Mouse (Mus musculus): Measurements from ENCODE around the gene Gm2a. TPM values are rescaled to one million over a fixed set of nuclear protein-coding genes. Genes with fewer than 3 reads are reported as not detected.
"Not testable (repeated sequence)": the region's sequence is repeated elsewhere in the genome, so short reads cannot be mapped to it uniquely, and the experiment has no call there.

The Gm2a gene
- polyA plus RNA-seq, 1 experiment from 2014 or later = 236 TPM

GRCm38 (mm10) chr11:55079180-55079579, 18.7 kb upstream of the Gm2a start:
- no peak overlapping the region for H3K27ac ChIP-seq
- H3K36me3 ChIP-seq (ENCODE audit: inconsistent target) = no peaks in the 10 kb centered on the region
- H3K79me2 ChIP-seq (ENCODE audit: inconsistent target) = no peaks in the 10 kb centered on the region
- no peak overlapping the region for H3K4me3 ChIP-seq (ENCODE audit: inconsistent target)
- 88% methylated on average over 4 of the region's 4 CpGs for WGBS (ENCODE audit: missing documents)

GRCm38 (mm10) chr11:55081206-55081605, 16.7 kb upstream of the Gm2a start:
- Histone ChIP-seq H3K27ac (no peak overlapping the region), H3K4me3 (ENCODE audit: inconsistent target) (no peak overlapping the region), H3K79me2 (ENCODE audit: inconsistent target) (no peaks in the 10 kb centered on the region), H3K36me3 (ENCODE audit: inconsistent target) (no peaks in the 10 kb centered on the region)
- WGBS (ENCODE audit: missing documents) = 96% methylated on average over 9 of the region's 9 CpGs

- no peak overlapping the region for H3K27ac ChIP-seq
- no peaks in the 10 kb centered on the region for H3K79me2 ChIP-seq (ENCODE audit: inconsistent target)
- no peaks in the 10 kb centered on the region for H3K36me3 ChIP-seq (ENCODE audit: inconsistent target)
- WGBS (ENCODE audit: missing documents) = 72% methylated on average over 4 of the region's 4 CpGs
- H3K4me3 ChIP-seq (ENCODE audit: inconsistent target) = no peak overlapping the region
Measured at GRCm38 (mm10) chr11:55084629-55085028, 13.3 kb upstream of the Gm2a start.

- no peak overlapping the region for H3K27ac ChIP-seq
Measured at GRCm38 (mm10) chr11:55085396-55085795, 12.5 kb upstream of the Gm2a start.

GRCm38 (mm10) chr11:55087006-55087405, 10.9 kb upstream of the Gm2a start:
- Histone ChIP-seq H3K4me3 (ENCODE audit: inconsistent target) (no peak overlapping the region), H3K27ac (no peak overlapping the region), H3K79me2 (ENCODE audit: inconsistent target) (no peaks in the 10 kb centered on the region), H3K36me3 (ENCODE audit: inconsistent target) (no peaks in the 10 kb centered on the region)
- 30% methylated on average over 10 of the region's 10 CpGs for WGBS (ENCODE audit: missing documents)

More at GRCm38 (mm10) chr11:55085396-55085795, 12.5 kb upstream of the Gm2a start:
- 62% methylated on average over 5 of the region's 5 CpGs for WGBS (ENCODE audit: missing documents)
- Histone ChIP-seq H3K36me3 (ENCODE audit: inconsistent target) (no peaks in the 10 kb centered on the region), H3K79me2 (ENCODE audit: inconsistent target) (no peaks in the 10 kb centered on the region), H3K4me3 (ENCODE audit: inconsistent target) (no peak overlapping the region)

GRCm38 (mm10) chr11:55089892-55090291, 8.0 kb upstream of the Gm2a start:
- Histone ChIP-seq H3K36me3 (ENCODE audit: inconsistent target) (no peaks in the 10 kb centered on the region), H3K4me3 (ENCODE audit: inconsistent target) (no peak overlapping the region), H3K27ac (no peak overlapping the region), H3K79me2 (ENCODE audit: inconsistent target) (no peaks in the 10 kb centered on the region)
- 85% methylated on average over 2 of the region's 2 CpGs for WGBS (ENCODE audit: missing documents)

- H3K36me3 ChIP-seq (ENCODE audit: inconsistent target) = no peaks in the 10 kb centered on the region
- no peak overlapping the region for H3K4me3 ChIP-seq (ENCODE audit: inconsistent target)
- WGBS (ENCODE audit: missing documents) = 92% methylated on average over 6 of the region's 7 CpGs
- H3K27ac ChIP-seq = no peak overlapping the region
- H3K79me2 ChIP-seq (ENCODE audit: inconsistent target) = peaks cover 1% of the 10 kb centered on the region; the same call in 1 of the 2 replicates
Measured at GRCm38 (mm10) chr11:55093096-55093495, 4.8 kb upstream of the Gm2a start.

GRCm38 (mm10) chr11:55096296-55096695, 1.6 kb upstream of the Gm2a start:
- H3K36me3 ChIP-seq (ENCODE audit: inconsistent target); H3K4me3 ChIP-seq (ENCODE audit: inconsistent target); H3K27ac ChIP-seq: not testable (repeated sequence)
- peaks cover 33% of the 10 kb centered on the region for H3K79me2 ChIP-seq (ENCODE audit: inconsistent target)
- 77% methylated on average over 3 of the region's 4 CpGs for WGBS (ENCODE audit: missing documents)

- Histone ChIP-seq H3K4me3 (ENCODE audit: inconsistent target) (no peak overlapping the region), H3K27ac (peak overlapping the region; percentile 66), H3K36me3 (ENCODE audit: inconsistent target) (peaks cover 10% of the 10 kb centered on the region; the same call in 1 of the 2 replicates), H3K79me2 (ENCODE audit: inconsistent target) (peaks cover 39% of the 10 kb centered on the region)
- 27% methylated on average over 11 of the region's 11 CpGs for WGBS (ENCODE audit: missing documents)
Measured at GRCm38 (mm10) chr11:55096731-55097462, 1.0 kb upstream of the Gm2a start.

GRCm38 (mm10) chr11:55098189-55098915, 437 bp downstream of the Gm2a start:
- Histone ChIP-seq H3K4me3 (ENCODE audit: inconsistent target) (peak overlapping the region; percentile 67), H3K36me3 (ENCODE audit: inconsistent target) (peaks cover 11% of the 10 kb centered on the region; the same call in 1 of the 2 replicates), H3K27ac (peak overlapping the region; percentile 52), H3K79me2 (ENCODE audit: inconsistent target) (peaks cover 53% of the 10 kb centered on the region)
- 1% methylated on average over 23 of the region's 24 CpGs for WGBS (ENCODE audit: missing documents)

GRCm38 (mm10) chr11:55099019-55099771, 1.3 kb downstream of the Gm2a start:
- WGBS (ENCODE audit: missing documents) = 56% methylated on average over 8 of the region's 8 CpGs
- H3K27ac ChIP-seq = no peak overlapping the region
- peak overlapping the region; percentile 67 for H3K4me3 ChIP-seq (ENCODE audit: inconsistent target)
- H3K79me2 ChIP-seq (ENCODE audit: inconsistent target) = peaks cover 59% of the 10 kb centered on the region
- peaks cover 20% of the 10 kb centered on the region for H3K36me3 ChIP-seq (ENCODE audit: inconsistent target)

GRCm38 (mm10) chr11:55099868-55100267, 2.0 kb downstream of the Gm2a start:
- Histone ChIP-seq H3K27ac (no peak overlapping the region), H3K4me3 (ENCODE audit: inconsistent target) (no peak overlapping the region), H3K79me2 (ENCODE audit: inconsistent target) (peaks cover 59% of the 10 kb centered on the region), H3K36me3 (ENCODE audit: inconsistent target) (peaks cover 26% of the 10 kb centered on the region)
- 10% methylated on average over 4 of the region's 4 CpGs for WGBS (ENCODE audit: missing documents)

- Histone ChIP-seq H3K36me3 (ENCODE audit: inconsistent target) (peaks cover 27% of the 10 kb centered on the region), H3K4me3 (ENCODE audit: inconsistent target) (no peak overlapping the region), H3K79me2 (ENCODE audit: inconsistent target) (peaks cover 59% of the 10 kb centered on the region), H3K27ac (no peak overlapping the region)
- WGBS (ENCODE audit: missing documents) = 91% methylated on average over 3 of the region's 3 CpGs
Measured at GRCm38 (mm10) chr11:55102015-55102414, 4.1 kb downstream of the Gm2a start.

GRCm38 (mm10) chr11:55103229-55103628, 5.3 kb downstream of the Gm2a start:
- WGBS (ENCODE audit: missing documents) = 94% methylated on average over 3 of the region's 3 CpGs
- Histone ChIP-seq H3K36me3 (ENCODE audit: inconsistent target) (peaks cover 28% of the 10 kb centered on the region), H3K79me2 (ENCODE audit: inconsistent target) (peaks cover 57% of the 10 kb centered on the region), H3K4me3 (ENCODE audit: inconsistent target) (no peak overlapping the region), H3K27ac (no peak overlapping the region)
